Mouse (Mus musculus) heart, postnatal 0 days (tissue): ENCODE results near the gene Efcab6.

Source experiments
- CTCF ChIP-seq: IDR thresholded peaks from 2 replicates; pipeline ENCODE4 v1.5.1; 2016; ENCODE audit warnings: antibody characterized with exemption, control low read depth, low read depth
- EP300 ChIP-seq: IDR thresholded peaks from 2 replicates; pipeline ENCODE4 v1.6.1; 2016; ENCODE audit warnings: antibody characterized with exemption, low read depth

GRCm38 (mm10) chr15:83965126-83965525 lies 100.1 kb downstream of the Efcab6 start:
- TF ChIP-seq CTCF (no peak), EP300 (no peak)
